Mouse (Mus musculus): ENCODE data around the gene Ccdc61. TPM values are rescaled to one million over a fixed set of nuclear protein-coding genes. Genes with fewer than 3 reads are reported as not detected.

The Ccdc61 gene
- polyA plus RNA-seq, 1 experiment from 2014 or later, result 24.0 TPM

DNA sequence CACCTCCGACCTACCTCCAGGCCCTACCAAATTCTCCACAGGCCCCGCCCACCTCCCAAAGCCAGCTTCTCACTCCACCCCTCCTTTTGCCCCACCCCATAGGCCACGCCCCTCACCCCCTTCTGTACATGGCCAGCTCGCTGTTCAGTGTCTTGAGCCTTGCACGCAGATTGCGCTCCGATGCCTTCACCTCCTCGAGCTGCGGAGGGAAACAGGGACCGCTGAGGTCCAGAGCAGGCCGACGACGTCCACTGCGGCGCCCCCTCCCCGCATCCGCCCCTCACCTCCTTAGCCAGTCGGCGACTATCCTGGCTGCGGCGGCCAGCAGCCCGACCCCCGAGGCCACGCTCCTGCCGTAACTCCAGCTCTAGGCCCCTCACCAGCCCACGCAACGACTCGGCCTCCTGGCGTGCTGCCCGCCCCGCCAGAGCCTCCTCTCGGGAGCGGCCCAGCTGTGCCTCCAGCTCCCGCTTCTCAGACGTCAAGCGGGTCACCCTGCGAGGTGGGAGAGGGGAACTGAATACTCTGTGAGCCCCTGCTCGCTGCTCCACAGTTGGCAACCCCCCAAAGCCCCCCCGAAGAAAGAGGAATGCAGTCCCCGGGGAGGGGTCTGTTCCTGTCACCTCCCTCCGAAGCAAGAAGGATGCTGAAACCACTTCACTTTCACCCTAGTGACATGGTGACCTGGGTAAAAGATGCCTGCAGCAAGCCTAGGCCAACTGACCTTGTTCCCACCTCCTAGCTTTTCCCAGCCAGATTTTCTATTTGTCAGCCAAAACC is 16.4 kb downstream of the Ccdc61 start:
- peak; percentile 39 for ATAC-seq
- Histone ChIP-seq H3K4me1 (replicated peaks; ENCODE audit: control insufficient read depth, insufficient read depth, low read length) (peaks cover 22% of the 10 kb centered on the region), H3K27me3 (replicated peaks; ENCODE audit: control insufficient read depth, insufficient read depth, low read length) (peaks cover 3% of the 10 kb centered on the region; the same call in 1 of the 2 replicates), H3K9me3 (ENCODE audit: control insufficient read depth, low read length) (no peaks in the 10 kb centered on the region), H3K9ac (replicated peaks; ENCODE audit: low read depth, low read length) (peak overlapping the region; percentile 60), H3K27ac (ENCODE audit: low read length) (no peak overlapping the region), H3K4me2 (ENCODE audit: low read length) (peak overlapping the region; percentile 64), H3K36me3 (ENCODE audit: control insufficient read depth, insufficient read depth) (no peaks in the 10 kb centered on the region), H3K4me3 (replicated peaks; ENCODE audit: low read length) (peak overlapping the region; percentile 63)
- WGBS, result 2% methylated on average over 41 of the region's 41 CpGs

DNA sequence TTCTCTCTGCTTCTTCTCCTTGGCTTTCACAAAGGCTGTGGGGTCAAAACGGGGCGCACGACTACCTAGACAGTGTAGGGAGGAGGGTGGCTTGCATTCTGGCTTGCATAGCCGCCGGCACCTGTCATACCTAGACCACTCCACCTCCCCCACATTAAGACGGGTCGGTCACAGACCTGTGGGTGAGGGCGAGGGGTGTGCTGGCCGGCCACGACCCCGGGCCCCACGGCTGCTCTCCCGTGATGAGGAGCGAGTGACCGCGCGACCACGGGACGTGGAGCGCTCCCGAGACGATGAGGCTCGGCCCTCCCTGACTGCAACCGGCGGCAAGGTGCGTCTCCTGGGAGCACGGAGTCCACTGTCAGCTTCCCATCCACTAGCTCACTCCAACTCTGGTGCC is 17.2 kb downstream of the Ccdc61 start:
- peak overlapping the region; percentile 64 for H3K4me2 ChIP-seq (ENCODE audit: low read length)
- H3K27me3 ChIP-seq (replicated peaks; ENCODE audit: control insufficient read depth, insufficient read depth, low read length), result peaks cover 3% of the 10 kb centered on the region; the same call in 1 of the 2 replicates
- H3K4me3 ChIP-seq (replicated peaks; ENCODE audit: low read length), result peak overlapping the region; percentile 63
- H3K9ac ChIP-seq (replicated peaks; ENCODE audit: low read depth, low read length), result peak overlapping the region; percentile 71
- no peak overlapping the region for H3K27ac ChIP-seq (ENCODE audit: low read length)
- H3K4me1 ChIP-seq (replicated peaks; ENCODE audit: control insufficient read depth, insufficient read depth, low read length), result peaks cover 22% of the 10 kb centered on the region
- H3K9me3 ChIP-seq (ENCODE audit: control insufficient read depth, low read length), result no peaks in the 10 kb centered on the region
- WGBS, result 29% methylated on average over 27 of the region's 27 CpGs
- ATAC-seq, result peak; percentile 10; the same call in 1 of the 2 replicates
- H3K36me3 ChIP-seq (ENCODE audit: control insufficient read depth, insufficient read depth), result no peaks in the 10 kb centered on the region

DNA sequence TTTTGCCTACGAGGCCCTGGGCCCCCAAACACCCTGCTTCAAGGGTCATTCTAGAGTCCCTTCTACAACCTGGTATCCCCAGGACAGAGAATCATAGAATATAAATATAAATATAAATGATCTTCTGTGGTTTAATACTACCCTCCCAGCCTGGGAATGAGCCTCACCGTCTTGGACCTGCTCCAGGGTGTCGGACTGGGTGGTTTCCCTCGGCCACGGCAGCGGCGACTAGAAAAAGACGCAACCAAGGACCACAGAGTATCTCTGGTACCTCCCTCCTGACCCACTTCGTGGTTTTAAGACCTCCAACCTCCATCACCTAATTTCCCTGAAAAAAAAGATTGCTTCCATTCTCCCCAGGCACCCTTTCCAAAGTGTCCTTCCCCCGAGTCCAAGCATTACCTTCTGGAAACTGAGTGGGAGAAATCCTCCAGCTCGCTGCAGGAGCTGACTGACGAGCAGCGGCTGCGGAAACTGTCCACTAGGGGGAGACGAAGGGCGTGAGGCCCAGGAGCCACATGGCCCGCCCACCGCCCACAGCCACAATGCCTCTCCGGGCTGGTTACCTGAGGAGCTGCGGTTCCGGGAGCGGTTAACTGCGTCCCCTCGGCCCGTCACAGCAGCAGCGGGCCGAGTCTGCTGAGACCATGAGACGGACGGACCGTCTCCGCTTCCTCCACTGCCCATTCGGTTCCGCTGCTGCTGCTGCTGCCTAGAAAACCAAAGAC is 18.2 kb downstream of the Ccdc61 start:
- Histone ChIP-seq H3K4me3 (replicated peaks; ENCODE audit: low read length) (peak overlapping the region; percentile 63), H3K27me3 (replicated peaks; ENCODE audit: control insufficient read depth, insufficient read depth, low read length) (peaks cover 3% of the 10 kb centered on the region; the same call in 1 of the 2 replicates), H3K4me1 (replicated peaks; ENCODE audit: control insufficient read depth, insufficient read depth, low read length) (peaks cover 22% of the 10 kb centered on the region), H3K4me2 (ENCODE audit: low read length) (peak overlapping the region; percentile 64), H3K36me3 (ENCODE audit: control insufficient read depth, insufficient read depth) (no peaks in the 10 kb centered on the region), H3K9ac (replicated peaks; ENCODE audit: low read depth, low read length) (peak overlapping the region; percentile 71), H3K27ac (ENCODE audit: low read length) (no peak overlapping the region; the same call in 1 of the 2 replicates), H3K9me3 (ENCODE audit: control insufficient read depth, low read length) (no peaks in the 10 kb centered on the region)
- 20% methylated on average over 33 of the region's 33 CpGs for WGBS
- ATAC-seq, result peak; percentile 78

DNA sequence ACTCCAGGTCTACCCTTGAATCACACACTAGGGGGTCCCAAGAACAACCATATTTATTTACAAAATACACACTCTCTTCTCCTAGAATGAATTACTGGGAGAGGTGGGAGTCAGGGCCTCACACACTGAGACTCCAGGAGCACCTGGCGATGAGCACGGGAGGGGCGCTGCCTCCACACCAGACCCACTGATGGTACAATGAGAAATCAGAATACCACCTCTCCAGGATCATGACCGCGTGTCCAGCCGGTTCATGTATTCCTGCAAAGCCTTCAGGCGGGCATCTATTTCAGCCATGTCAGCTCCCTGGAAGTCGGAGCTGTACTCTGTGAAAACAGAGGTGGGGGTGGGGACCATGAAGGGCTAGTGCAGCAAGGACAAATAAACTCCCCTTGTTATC is 19.4 kb downstream of the Ccdc61 start:
- Histone ChIP-seq H3K27me3 (replicated peaks; ENCODE audit: control insufficient read depth, insufficient read depth, low read length) (peaks cover 3% of the 10 kb centered on the region; the same call in 1 of the 2 replicates), H3K4me2 (ENCODE audit: low read length) (no peak overlapping the region), H3K4me3 (replicated peaks; ENCODE audit: low read length) (no peak overlapping the region), H3K36me3 (ENCODE audit: control insufficient read depth, insufficient read depth) (no peaks in the 10 kb centered on the region), H3K9ac (replicated peaks; ENCODE audit: low read depth, low read length) (no peak overlapping the region), H3K4me1 (replicated peaks; ENCODE audit: control insufficient read depth, insufficient read depth, low read length) (peaks cover 22% of the 10 kb centered on the region), H3K27ac (ENCODE audit: low read length) (no peak overlapping the region), H3K9me3 (ENCODE audit: control insufficient read depth, low read length) (no peaks in the 10 kb centered on the region)
- ATAC-seq, result no peak
- WGBS, result 92% methylated on average over 8 of the region's 8 CpGs

DNA sequence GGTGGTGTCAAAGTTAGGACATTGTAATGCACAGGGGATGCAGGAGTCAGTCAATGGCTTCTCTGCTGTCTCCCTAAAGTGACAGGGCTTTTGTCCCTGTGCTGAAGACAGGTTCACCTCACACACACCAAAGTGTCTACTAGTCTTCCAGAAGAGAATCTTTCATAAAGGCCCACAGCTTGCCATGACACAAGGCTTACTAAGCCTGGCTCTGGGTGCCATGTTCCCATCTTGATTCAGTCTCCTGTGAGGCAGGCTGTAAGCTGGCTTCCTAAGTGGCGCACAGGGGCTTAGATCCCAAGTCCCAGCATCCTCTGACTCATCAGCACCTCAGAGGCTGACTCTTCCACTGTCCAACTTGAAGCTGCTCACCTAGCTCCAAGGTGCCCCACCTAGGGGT is 23.3 kb downstream of the Ccdc61 start:
- H3K9me3 ChIP-seq (ENCODE audit: control insufficient read depth, low read length), result no peaks in the 10 kb centered on the region
- H3K4me3 ChIP-seq (replicated peaks; ENCODE audit: low read length), result no peak overlapping the region
- 100% methylated on average over 1 of the region's 1 CpGs for WGBS
- H3K36me3 ChIP-seq (ENCODE audit: control insufficient read depth, insufficient read depth), result no peaks in the 10 kb centered on the region
- ATAC-seq, result no peak
- no peak overlapping the region for H3K4me2 ChIP-seq (ENCODE audit: low read length)
- no peaks in the 10 kb centered on the region for H3K27me3 ChIP-seq (replicated peaks; ENCODE audit: control insufficient read depth, insufficient read depth, low read length)
- H3K9ac ChIP-seq (replicated peaks; ENCODE audit: low read depth, low read length), result no peak overlapping the region
- peaks cover 2% of the 10 kb centered on the region; the same call in 1 of the 2 replicates for H3K4me1 ChIP-seq (replicated peaks; ENCODE audit: control insufficient read depth, insufficient read depth, low read length)
- no peak overlapping the region for H3K27ac ChIP-seq (ENCODE audit: low read length)

DNA sequence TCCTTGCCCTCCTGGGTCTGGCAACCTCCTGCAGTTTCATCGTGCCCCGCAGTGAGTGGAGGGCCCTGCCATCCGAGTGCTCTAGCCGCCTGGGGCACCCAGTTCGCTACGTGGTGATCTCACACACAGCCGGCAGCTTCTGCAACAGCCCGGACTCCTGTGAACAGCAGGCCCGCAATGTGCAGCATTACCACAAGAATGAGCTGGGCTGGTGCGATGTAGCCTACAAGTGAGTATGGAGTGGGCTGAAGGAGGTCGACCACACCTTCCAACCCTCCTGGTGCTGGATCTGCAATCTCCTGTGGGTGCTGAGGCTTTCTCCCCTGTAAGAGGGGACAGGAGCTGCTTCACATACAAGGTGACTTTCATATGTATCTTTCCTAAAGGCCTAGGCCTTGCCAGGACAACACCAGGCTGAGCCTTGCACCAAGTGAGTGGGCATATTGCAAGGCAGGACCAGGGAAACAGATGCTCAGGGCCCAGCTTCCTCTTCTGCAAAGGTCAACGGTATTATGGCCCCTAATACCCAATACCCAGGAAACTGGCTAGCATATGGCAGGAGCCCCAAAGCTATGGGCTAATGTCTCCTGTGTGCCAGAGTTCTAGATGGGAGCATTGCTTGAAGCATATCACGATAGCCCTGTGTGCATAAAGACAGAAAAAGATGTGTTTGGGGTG is 25.3 kb downstream of the Ccdc61 start:
- H3K27me3 ChIP-seq (replicated peaks; ENCODE audit: control insufficient read depth, insufficient read depth, low read length), result no peaks in the 10 kb centered on the region
- H3K9me3 ChIP-seq (ENCODE audit: control insufficient read depth, low read length), result no peaks in the 10 kb centered on the region
- H3K27ac ChIP-seq (ENCODE audit: low read length), result no peak overlapping the region
- WGBS, result 61% methylated on average over 13 of the region's 13 CpGs
- no peaks in the 10 kb centered on the region for H3K36me3 ChIP-seq (ENCODE audit: control insufficient read depth, insufficient read depth)
- no peak overlapping the region for H3K9ac ChIP-seq (replicated peaks; ENCODE audit: low read depth, low read length)
- ATAC-seq, result no peak
- H3K4me3 ChIP-seq (replicated peaks; ENCODE audit: low read length), result no peak overlapping the region
- no peak overlapping the region for H3K4me2 ChIP-seq (ENCODE audit: low read length)
- no peaks in the 10 kb centered on the region for H3K4me1 ChIP-seq (replicated peaks; ENCODE audit: control insufficient read depth, insufficient read depth, low read length)

DNA sequence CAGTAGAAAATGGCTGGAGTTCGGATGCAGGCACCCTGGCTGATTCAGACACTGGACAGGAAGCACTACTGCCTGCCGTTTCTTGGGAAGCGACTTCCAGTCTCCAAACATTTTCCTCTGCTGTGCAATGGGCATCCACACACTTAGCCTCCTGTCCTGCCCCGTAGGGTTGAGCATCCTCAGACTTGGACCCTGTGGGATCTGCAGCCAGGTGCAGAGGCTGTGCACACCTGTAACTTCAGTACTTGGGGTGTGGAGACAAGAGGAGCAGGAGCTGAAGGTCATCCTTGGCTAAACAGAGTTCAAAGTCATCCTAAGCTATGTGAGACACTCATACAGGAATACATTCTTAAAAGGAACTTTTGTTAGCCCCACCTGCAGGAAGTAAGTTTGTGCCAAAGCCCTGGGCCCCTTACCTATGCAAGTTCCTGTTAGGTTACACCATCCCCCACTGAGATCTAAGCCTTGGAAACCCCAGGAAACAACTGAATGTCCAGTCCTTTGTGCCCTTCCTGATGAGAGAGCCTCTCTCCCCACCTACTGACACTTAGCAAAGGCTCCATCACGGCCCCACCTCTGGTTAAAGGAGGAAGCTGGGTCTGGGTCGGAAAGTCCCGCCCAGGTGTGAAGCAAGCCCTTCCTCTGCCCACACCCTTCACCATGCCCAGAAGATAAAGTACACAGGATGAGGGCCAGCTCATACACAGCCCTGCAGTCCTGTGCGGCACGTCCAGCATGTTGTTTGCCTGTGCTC is 26.0 kb downstream of the Ccdc61 start:
- Histone ChIP-seq H3K4me3 (replicated peaks; ENCODE audit: low read length) (no peak overlapping the region), H3K27ac (ENCODE audit: low read length) (no peak overlapping the region), H3K4me1 (replicated peaks; ENCODE audit: control insufficient read depth, insufficient read depth, low read length) (no peaks in the 10 kb centered on the region), H3K36me3 (ENCODE audit: control insufficient read depth, insufficient read depth) (no peaks in the 10 kb centered on the region), H3K9me3 (ENCODE audit: control insufficient read depth, low read length) (no peaks in the 10 kb centered on the region), H3K9ac (replicated peaks; ENCODE audit: low read depth, low read length) (no peak overlapping the region), H3K27me3 (replicated peaks; ENCODE audit: control insufficient read depth, insufficient read depth, low read length) (no peaks in the 10 kb centered on the region), H3K4me2 (ENCODE audit: low read length) (no peak overlapping the region)
- ATAC-seq, result no peak
- WGBS, result 72% methylated on average over 9 of the region's 9 CpGs

DNA sequence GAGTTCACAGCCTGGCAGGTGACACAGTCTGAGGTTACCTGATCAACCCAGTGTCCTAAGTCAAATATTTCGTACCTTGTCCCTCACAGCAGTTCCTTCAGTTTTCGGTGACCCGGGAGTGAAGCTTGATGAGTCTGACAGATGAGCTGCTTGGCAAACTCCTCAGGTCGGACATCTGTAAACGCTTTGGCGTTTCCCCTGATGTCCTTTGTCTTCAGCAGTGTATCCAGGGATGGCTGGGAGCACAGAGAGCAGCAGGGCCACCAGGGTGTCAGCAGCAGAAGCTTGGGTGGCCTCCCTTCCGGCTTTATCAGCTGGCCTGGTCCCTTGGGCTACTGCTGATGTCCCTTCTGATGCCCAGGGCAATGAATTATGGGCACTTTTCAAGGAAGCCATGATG is 31.5 kb downstream of the Ccdc61 start:
- ATAC-seq, result no peak
- 82% methylated on average over 7 of the region's 7 CpGs for WGBS
- H3K9me3 ChIP-seq (ENCODE audit: control insufficient read depth, low read length), result no peaks in the 10 kb centered on the region

More for the DNA sequence above, 31.5 kb downstream of the Ccdc61 start:
- Histone ChIP-seq H3K4me2 (ENCODE audit: low read length) (no peak overlapping the region), H3K36me3 (ENCODE audit: control insufficient read depth, insufficient read depth) (no peaks in the 10 kb centered on the region), H3K27me3 (replicated peaks; ENCODE audit: control insufficient read depth, insufficient read depth, low read length) (no peaks in the 10 kb centered on the region), H3K9ac (replicated peaks; ENCODE audit: low read depth, low read length) (no peak overlapping the region), H3K27ac (ENCODE audit: low read length) (no peak overlapping the region), H3K4me3 (replicated peaks; ENCODE audit: low read length) (no peak overlapping the region), H3K4me1 (replicated peaks; ENCODE audit: control insufficient read depth, insufficient read depth, low read length) (no peaks in the 10 kb centered on the region)

All from forebrain, embryonic 16.5 days (tissue).